Mouse (Mus musculus) heart, embryonic 14.5 days (tissue): Measurements from ENCODE around the gene Mrpl33. TPM values are rescaled to one million over a fixed set of nuclear protein-coding genes. Genes with fewer than 3 reads are reported as not detected.
"Not testable (repeated sequence)": the region's sequence is repeated elsewhere in the genome, so short reads cannot be mapped to it uniquely, and the experiment has no call there.

Experiments used
- ATAC-seq: fragments of 200-750 bp; cut with Nextera tagmentation; 2 replicates; pipeline ENCODE4 v1.8.0; 2017; ENCODE audit warnings: low read depth, moderate TSS enrichment; ENCODE audit not compliant: insufficient number of reproducible peaks, insufficient read depth, low FRiP score
- H3K27ac ChIP-seq, 2 experiments: fragments of 200-500 bp in 1 of 2; fragments of 300-500 bp in 1 of 2; sonication (generic) in 1 of 2; replicated peaks in 1 of 2; 2 replicates each; pipeline ENCODE4 v1.5.1; 2012 to 2014; ENCODE audit warnings: low read depth in 2 of 2, low read length in 2 of 2, control low read depth in 1 of 2, mild to moderate bottlenecking in 1 of 2, mixed read lengths in 1 of 2; ENCODE audit not compliant: control insufficient read depth in 1 of 2, insufficient read depth in 1 of 2
- H3K27me3 ChIP-seq: fragments of 300-500 bp; sonication (generic); 2 replicates; pipeline ENCODE4 v1.6.1; 2014; ENCODE audit warnings: mild to moderate bottlenecking, low read length, control low read depth; ENCODE audit not compliant: control insufficient read depth, insufficient read depth
- H3K36me3 ChIP-seq: fragments of 300-500 bp; sonication (generic); 2 replicates; pipeline ENCODE4 v1.6.1; 2014; ENCODE audit warnings: mild to moderate bottlenecking, control low read depth, low read length, mixed read lengths; ENCODE audit not compliant: control insufficient read depth, insufficient read depth
- H3K4me1 ChIP-seq, 2 experiments: fragments of 200-500 bp in 1 of 2; fragments of 300-500 bp in 1 of 2; sonication (generic) in 1 of 2; 2 replicates each; pipeline ENCODE4 v1.6.1; 2012 to 2014; ENCODE audit warnings: low read length in 2 of 2, control low read depth in 1 of 2, mixed read lengths in 1 of 2; ENCODE audit not compliant: control insufficient read depth in 2 of 2, insufficient read depth in 2 of 2
- H3K4me2 ChIP-seq: fragments of 300-500 bp; sonication (generic); 2 replicates; pipeline ENCODE4 v1.6.1; 2014; ENCODE audit warnings: mild to moderate bottlenecking, low read length
- H3K4me3 ChIP-seq, 2 experiments: fragments of 200-500 bp in 1 of 2; fragments of 300-500 bp in 1 of 2; sonication (generic) in 1 of 2; 2 replicates each; pipeline ENCODE4 v1.5.1; 2012 to 2014; ENCODE audit warnings: low read length in 2 of 2, mild to moderate bottlenecking in 2 of 2, control low read depth in 1 of 2, low read depth in 1 of 2, moderate library complexity in 1 of 2; ENCODE audit not compliant: control insufficient read depth in 1 of 2, insufficient read depth in 1 of 2
- H3K9ac ChIP-seq: fragments of 300-500 bp; sonication (generic); 2 replicates; pipeline ENCODE4 v1.6.1; 2014; ENCODE audit warnings: mild to moderate bottlenecking, low read length
- H3K9me3 ChIP-seq: fragments of 300-500 bp; sonication (generic); 2 replicates; pipeline ENCODE4 v1.6.1; 2016; ENCODE audit warnings: low read length, control low read depth; ENCODE audit not compliant: control insufficient read depth
- WGBS: fragments of 180-500 bp; shearing (Covaris S2); extraction: QIAGEN DNeasy Blood & Tissue Kit; methylation state at CpG from one replicate; pipeline ENCODE4 v1.1.7; 2014; 5-methylcytosine and 5-hydroxymethylcytosine counted together
- polyA plus RNA-seq: library from polyadenylated mRNA; unstranded; fragments of >200 nt; fragmentation: Nextera tagmentation; extraction: Ambion mirVana; gene quantifications from 2 replicates; pipeline ENCODE4 v1.2.1, GENCODE M21; 2014

Mrpl33 gene
- polyA plus RNA-seq, 1 experiment from 2014 or later, result 456 TPM

DNA sequence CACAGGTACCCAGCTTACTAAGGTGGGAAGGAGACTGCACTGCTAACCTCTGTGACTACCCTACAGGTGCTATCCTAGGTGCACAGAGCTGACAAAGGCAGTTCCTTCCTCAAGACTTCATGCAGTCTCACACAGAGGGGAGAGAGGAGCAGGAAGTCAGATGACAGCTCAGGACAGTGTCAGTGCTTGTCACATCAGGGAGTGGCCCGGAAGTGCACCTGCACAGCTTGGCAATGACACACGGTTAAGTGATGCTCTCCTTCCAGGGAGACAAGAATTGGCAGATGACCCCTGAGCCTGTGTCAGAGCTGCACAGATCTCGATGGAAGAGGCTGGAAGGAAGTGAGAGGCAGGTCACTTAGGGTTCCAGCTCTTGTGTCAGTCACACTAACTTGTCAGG is 14.8 kb upstream of the Mrpl33 start:
- Histone ChIP-seq H3K36me3 (no peaks in the 10 kb centered on the region), H3K9ac (no peak overlapping the region), H3K4me3 (no peak overlapping the region), H3K27me3 (no peaks in the 10 kb centered on the region), H3K4me2 (no peak overlapping the region), H3K4me1 (no peaks in the 10 kb centered on the region; a peak in 1 of 4 replicates), H3K27ac (no peak overlapping the region), H3K9me3 (no peaks in the 10 kb centered on the region)
- no peak for ATAC-seq
- 60% methylated on average over 3 of the region's 3 CpGs for WGBS

DNA sequence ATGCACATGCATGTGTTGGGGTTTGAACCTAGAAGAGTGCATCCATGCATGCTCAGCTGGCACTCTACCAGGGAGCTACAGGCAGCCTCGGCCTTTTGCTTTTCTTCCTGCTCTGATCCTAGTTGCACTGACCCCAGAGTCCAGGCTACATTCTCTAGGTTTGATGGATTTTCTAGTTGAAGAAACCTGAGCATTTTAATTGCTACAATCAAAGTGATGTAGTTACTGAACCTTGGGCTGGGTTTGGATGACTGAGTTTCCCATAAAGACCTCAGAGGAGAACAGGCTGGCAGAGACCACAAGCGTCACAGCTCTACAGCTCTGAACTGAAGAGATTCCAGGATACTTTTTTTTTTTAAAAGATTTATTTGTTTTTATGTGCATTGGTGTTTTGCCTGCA is 13.5 kb upstream of the Mrpl33 start:
- H3K9me3 ChIP-seq, result no peaks in the 10 kb centered on the region
- H3K36me3 ChIP-seq, result no peaks in the 10 kb centered on the region
- no peak overlapping the region for H3K4me2 ChIP-seq
- H3K4me1 ChIP-seq, result no peaks in the 10 kb centered on the region
- H3K27me3 ChIP-seq, result no peaks in the 10 kb centered on the region
- no peak for ATAC-seq
- WGBS, result 77% methylated on average over 2 of the region's 2 CpGs
- no peak overlapping the region for H3K9ac ChIP-seq
- no peak overlapping the region for H3K27ac ChIP-seq
- no peak overlapping the region for H3K4me3 ChIP-seq

DNA sequence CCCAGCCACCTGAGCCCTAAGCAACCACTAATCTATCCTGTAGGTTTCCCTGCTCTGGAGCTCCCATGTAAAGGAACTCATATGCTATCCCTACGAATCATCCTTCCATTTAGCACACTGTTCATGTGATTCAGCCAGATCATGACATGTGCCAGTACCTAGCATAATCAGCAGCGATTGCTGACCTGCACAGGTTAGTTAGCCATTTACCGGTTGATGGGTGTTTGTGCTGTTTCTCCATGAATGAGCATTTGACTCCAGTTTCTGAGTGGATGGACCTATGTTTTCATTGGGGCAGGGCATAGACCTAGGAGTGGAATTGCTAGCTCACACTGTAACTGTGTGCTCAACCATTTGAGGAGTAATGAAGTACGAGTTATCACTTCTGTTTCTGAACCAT is 11.2 kb upstream of the Mrpl33 start:
- no peak for ATAC-seq
- Histone ChIP-seq H3K36me3 (no peaks in the 10 kb centered on the region), H3K4me2 (no peak overlapping the region), H3K4me1 (no peaks in the 10 kb centered on the region), H3K27me3 (no peaks in the 10 kb centered on the region), H3K27ac (no peak overlapping the region), H3K4me3 (no peak overlapping the region), H3K9me3 (peaks cover 5% of the 10 kb centered on the region; the same call in 1 of the 2 replicates), H3K9ac (no peak overlapping the region)
- 86% methylated on average over 4 of the region's 4 CpGs for WGBS

DNA sequence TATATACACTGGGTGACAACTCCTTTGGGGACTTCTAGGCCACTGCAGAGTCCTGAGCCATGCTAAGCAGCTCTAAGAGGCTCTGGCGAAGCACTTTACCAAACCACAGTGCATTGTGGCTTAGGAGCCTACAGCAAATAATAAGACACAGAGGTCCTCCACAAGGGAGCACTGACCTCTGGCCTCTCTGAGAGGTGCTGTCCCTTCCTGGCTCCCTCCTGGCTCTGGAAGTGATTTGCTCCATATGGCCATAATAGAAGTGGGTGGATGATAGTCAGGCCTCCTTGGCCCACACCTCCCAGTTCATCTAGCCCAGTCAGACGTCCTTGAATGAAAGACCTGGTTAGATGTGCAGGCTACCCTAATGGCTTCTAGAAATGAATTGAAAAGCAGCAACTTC is 8.7 kb upstream of the Mrpl33 start:
- Histone ChIP-seq H3K4me2 (no peak overlapping the region), H3K4me1 (no peaks in the 10 kb centered on the region), H3K9ac (no peak overlapping the region), H3K27me3 (no peaks in the 10 kb centered on the region), H3K27ac (no peak overlapping the region), H3K36me3 (no peaks in the 10 kb centered on the region), H3K9me3 (peaks cover 5% of the 10 kb centered on the region; the same call in 1 of the 2 replicates), H3K4me3 (no peak overlapping the region)
- no peak for ATAC-seq
- WGBS, result 84% methylated on average over 2 of the region's 2 CpGs

DNA sequence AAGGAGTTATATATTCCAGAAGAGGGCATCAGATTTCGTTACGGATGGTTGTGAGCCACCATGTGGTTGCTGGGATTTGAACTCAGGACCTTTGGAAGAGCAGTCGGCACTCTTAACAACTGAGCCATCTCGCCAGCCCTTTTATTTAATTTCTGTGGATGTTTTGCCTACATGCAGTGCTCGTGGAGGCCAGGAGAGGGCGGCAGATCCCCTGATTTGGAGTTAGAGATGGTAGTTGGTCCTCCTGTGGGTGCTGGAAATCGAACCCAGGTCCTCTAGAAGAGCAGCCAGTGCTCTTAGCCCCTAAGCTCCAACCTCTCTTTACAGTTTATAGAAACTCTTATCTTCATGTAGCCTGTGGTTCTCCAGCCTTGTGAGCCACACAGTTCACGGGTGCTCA is 8.1 kb upstream of the Mrpl33 start:
- not testable (repeated sequence) for H3K9ac ChIP-seq, H3K4me2 ChIP-seq, H3K27ac ChIP-seq, ATAC-seq, H3K9me3 ChIP-seq, H3K4me1 ChIP-seq, H3K27me3 ChIP-seq, H3K4me3 ChIP-seq, H3K36me3 ChIP-seq
- WGBS, result 84% methylated on average over 8 of the region's 8 CpGs

DNA sequence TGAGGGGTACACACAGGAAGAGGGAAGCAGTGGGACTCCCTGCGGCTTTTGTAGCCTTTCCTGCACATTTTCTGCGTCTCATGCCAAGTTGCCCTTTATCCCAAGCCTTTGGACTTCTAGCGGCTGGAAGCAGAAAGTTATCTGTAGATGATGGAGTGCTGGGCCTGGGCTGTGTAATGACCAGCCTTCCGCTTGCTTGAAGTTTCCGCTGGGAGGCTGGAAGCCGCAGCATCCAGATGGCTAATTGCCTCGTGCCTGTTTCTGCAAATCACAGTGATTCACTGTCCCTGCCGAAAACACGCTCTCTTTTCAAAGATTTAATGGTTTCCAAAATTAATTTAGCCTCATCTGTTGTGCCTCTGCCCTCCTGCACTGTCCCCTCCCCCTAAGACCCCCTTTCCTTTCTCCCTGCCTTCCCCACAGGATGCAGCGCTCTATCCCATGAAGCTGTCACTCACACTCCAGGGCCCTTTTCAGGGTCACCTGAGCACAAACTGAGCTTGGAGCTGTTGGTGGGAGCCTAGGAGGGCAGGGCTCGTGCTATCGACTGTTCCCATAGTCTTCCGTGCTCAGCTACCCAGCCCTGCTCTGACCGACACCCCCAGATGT is 6.9 kb upstream of the Mrpl33 start:
- WGBS, result 75% methylated on average over 14 of the region's 14 CpGs
- Histone ChIP-seq H3K9me3 (peaks cover 5% of the 10 kb centered on the region; the same call in 1 of the 2 replicates), H3K4me1 (no peaks in the 10 kb centered on the region), H3K9ac (no peak overlapping the region), H3K27me3 (no peaks in the 10 kb centered on the region), H3K4me2 (no peak overlapping the region), H3K4me3 (no peak overlapping the region), H3K27ac (no peak overlapping the region), H3K36me3 (no peaks in the 10 kb centered on the region)
- ATAC-seq, result no peak

DNA sequence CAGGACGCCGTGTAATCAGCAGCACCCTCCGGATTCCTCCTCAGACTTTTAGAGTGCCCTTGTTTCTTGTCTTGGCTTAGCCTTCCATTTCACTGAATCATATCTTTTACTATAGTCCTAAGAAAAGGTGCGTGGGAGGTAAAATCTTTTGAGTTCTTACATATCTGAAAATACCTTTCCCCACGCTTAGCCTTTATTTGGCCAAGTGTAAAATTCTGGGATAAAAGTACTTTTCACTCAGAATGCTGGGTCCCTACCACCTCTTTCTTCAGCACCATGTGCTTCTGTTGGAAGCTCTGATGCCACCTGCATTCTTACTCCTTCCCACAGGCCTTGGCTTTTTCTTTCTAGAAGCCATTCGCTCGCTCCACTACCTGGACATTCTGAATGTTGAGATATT is 5.6 kb upstream of the Mrpl33 start:
- ATAC-seq, result no peak
- 83% methylated on average over 7 of the region's 7 CpGs for WGBS
- H3K4me1 ChIP-seq, result 0 out of 4 replicates have a peak, but pooled peaks cover 0 to 3% of the 10 kb centered on the region in 2 experiments

DNA sequence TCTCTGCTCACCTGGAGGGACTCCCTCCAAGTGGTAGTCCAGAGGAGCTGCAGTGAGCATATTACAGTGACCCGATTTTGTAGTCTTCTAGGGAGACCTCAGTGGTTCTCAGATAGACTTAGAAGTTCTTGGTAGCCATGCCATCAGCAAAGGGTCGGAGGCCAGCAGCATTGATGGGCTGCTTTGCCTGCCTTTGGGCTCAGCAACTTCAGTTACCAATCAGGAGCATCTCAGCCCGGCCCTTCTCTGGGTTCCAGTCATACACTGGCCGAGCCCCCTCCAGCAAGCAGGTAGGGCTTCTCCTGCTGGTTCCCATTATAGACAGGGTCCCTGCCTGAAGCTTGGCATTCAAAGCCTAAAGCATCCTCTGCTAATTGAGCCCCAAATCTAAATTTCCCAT is 867 bp upstream of the Mrpl33 start:
- Histone ChIP-seq H3K9me3 (no peaks in the 10 kb centered on the region), H3K4me1 (peaks cover 10 to 14% of the 10 kb centered on the region in 2 experiments), H3K4me3 (no peak overlapping the region), H3K27ac (no peak overlapping the region; a peak in 1 of 4 replicates), H3K9ac (peak overlapping the region; percentile 66; the same call in 1 of the 2 replicates), H3K4me2 (peak overlapping the region; percentile 88), H3K36me3 (no peaks in the 10 kb centered on the region), H3K27me3 (no peaks in the 10 kb centered on the region)
- no peak for ATAC-seq
- 62% methylated on average over 4 of the region's 4 CpGs for WGBS

More for the DNA sequence above, 5.6 kb upstream of the Mrpl33 start:
- no peak overlapping the region for H3K4me3 ChIP-seq
- no peak overlapping the region for H3K4me2 ChIP-seq
- H3K9ac ChIP-seq, result no peak overlapping the region
- H3K27me3 ChIP-seq, result no peaks in the 10 kb centered on the region
- H3K9me3 ChIP-seq, result peaks cover 5% of the 10 kb centered on the region; the same call in 1 of the 2 replicates
- H3K36me3 ChIP-seq, result no peaks in the 10 kb centered on the region
- H3K27ac ChIP-seq, result no peak overlapping the region
